Mouse (Mus musculus): ENCODE results near the gene Rbms1.

GRCm38 (mm10) chr2:60961281-60961680 is 1.7 kb downstream of the Rbms1 start:
- TF ChIP-seq USF1 (IDR thresholded peaks at IDR 0.05; ENCODE audit: low read depth) (no peak), CTCF (IDR thresholded peaks at IDR 0.05; ENCODE audit: control insufficient read depth, insufficient read depth, insufficient read length) (no peak), MAX (IDR thresholded peaks at IDR 0.05) (no peak), MYOD1 (IDR thresholded peaks at IDR 0.05; ENCODE audit: control insufficient read depth, insufficient read length, low read depth) (no peak), CEBPB (IDR thresholded peaks at IDR 0.05; ENCODE audit: low read depth) (no peak), FOSL1 (IDR thresholded peaks at IDR 0.05; ENCODE audit: insufficient read depth, low read length, poor library complexity, severe bottlenecking) (no peak), MYOG (IDR thresholded peaks at IDR 0.05; ENCODE audit: control insufficient read depth, extremely low read depth, insufficient read length) (no peak)

All from C2C12 (cell line).